Comparison of ENCODE assay signal across 16 mouse cellular contexts in the genomic region with DNA sequence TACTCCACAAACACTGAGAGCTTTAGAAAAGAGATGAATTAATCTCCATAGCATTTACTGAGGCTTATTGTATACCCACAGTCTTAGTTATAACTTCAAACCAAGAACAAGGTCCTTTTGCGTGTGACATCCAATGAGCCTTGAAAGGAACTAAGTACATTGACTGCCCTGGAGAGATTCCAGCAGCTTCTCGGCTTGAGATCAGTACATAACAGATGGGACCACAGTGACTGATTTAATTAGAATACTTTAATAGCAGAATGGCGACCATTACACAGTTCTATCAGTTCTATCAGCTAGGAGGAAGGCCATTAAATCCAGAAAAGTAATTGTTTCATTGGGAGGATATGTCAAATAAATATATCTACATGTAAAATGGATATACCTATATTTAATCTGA.
DNase-seq lines count a peak whose midpoint lies in the region; ATAC-seq lines count a peak whose summit lies in the region.
"Had no signal": no experiment of that assay in that cellular context is flagged by ENCODE, and none has a peak within 500 bp of the region (broad histone marks: within the 10 kb centered on the region; RNA-seq: fewer than 3 reads in every experiment).

No protein-coding gene starts in this region.

- intact Hi-C loops in left cerebral cortex, postnatal 36 days (cut with DNase I): no loop called here

- H3K27me3 ChIP-seq in forebrain, embryonic 13.5 days: no peaks in the 10 kb centered on the region
- H3K27me3 ChIP-seq: heart, embryonic 13.5 days had no signal

- H3K9ac ChIP-seq in forebrain, embryonic 13.5 days: no peak overlapping the region
- H3K9ac ChIP-seq: heart, embryonic 13.5 days; liver, embryonic 14.5 days had no signal

- H3K36me3 ChIP-seq in forebrain, embryonic 13.5 days (ENCODE audit: poor library complexity, severe bottlenecking): no peaks in the 10 kb centered on the region
- H3K36me3 ChIP-seq: heart, embryonic 13.5 days had no signal

- ATAC-seq in forebrain, embryonic 13.5 days: peak; percentile 96
- ATAC-seq: inflammation-experienced regulatory T-cells, adult 6 months; Patski had no signal

- H3K27ac ChIP-seq in forebrain, embryonic 13.5 days: no peak overlapping the region
- H3K27ac ChIP-seq: heart, embryonic 13.5 days; liver, embryonic 14.5 days had no signal

- H3K4me2 ChIP-seq in forebrain, embryonic 13.5 days: no peak overlapping the region
- H3K4me2 ChIP-seq: heart, embryonic 13.5 days had no signal

- H3K4me3 ChIP-seq in forebrain, embryonic 13.5 days: no peak overlapping the region
- H3K4me3 ChIP-seq: heart, embryonic 13.5 days had no signal

- peaks cover 4% of the 10 kb centered on the region; the same call in 1 of the 2 replicates for H3K4me1 ChIP-seq in forebrain, embryonic 13.5 days
- H3K4me1 ChIP-seq: heart, embryonic 13.5 days had no signal

- 28% methylated on average over 3 of the region's 3 CpGs for WGBS in forebrain, embryonic 13.5 days

- DNase-seq in retina, postnatal 1 day: peak; percentile 28
- no peak for DNase-seq in retina, embryonic 14.5 days (ENCODE audit: low spot score)
- peak; percentile 0 to 21 for DNase-seq in layer of hippocampus, adult 18-20 months (ENCODE audit: low spot score in 2 of 2)
- peak; percentile 5 for DNase-seq in telencephalon, adult 2 months (ENCODE audit: low read depth, low spot score)
- DNase-seq in spleen, postnatal 4 days (ENCODE audit: low spot score in 2 of 2): no peak
- no peak for DNase-seq in left cerebral cortex, postnatal 36 days (ENCODE audit: low spot score in 2 of 2)
- DNase-seq in adipocyte (ENCODE audit: low spot score): no peak
- DNase-seq: adrenal gland, adult 2 months; gastrocnemius, postnatal 10 days; kidney, postnatal 36 days; lung, postnatal 36 days had no signal

- no peaks in the 10 kb centered on the region for H3K9me3 ChIP-seq in forebrain, embryonic 13.5 days (replicated peaks)
- H3K9me3 ChIP-seq: heart, embryonic 13.5 days had no signal

Comparison
In these comparisons a context has a peak if more than half of its experiments do, and no peak if none do; other contexts are left out.
1. DNase-seq: peak in retina, postnatal 1 day (single experiment), layer of hippocampus, adult 18-20 months (2 of 2) and telencephalon, adult 2 months (single experiment); none in retina, embryonic 14.5 days (single experiment), spleen, postnatal 4 days (0 of 2), left cerebral cortex, postnatal 36 days (0 of 2) and adipocyte (single experiment).